Mouse (Mus musculus) spleen, adult 2 months (tissue): ENCODE measurements at regions not wholly inside any gene's neighbourhood (a gene's known extent, or its start where the extent isn't known, plus 50 kb on each side); places are given as distances from the start of the nearest gene placed in this dataset.

Source experiments
- DNase-seq, 2 experiments: peaks; one replicate each; pipeline versions ENCODE4 v3.0.0 to v3.0.0-alpha.2; 2012 to 2021; ENCODE audit warnings: low spot score in 2 of 2, low read depth in 1 of 2
- H3K27ac ChIP-seq: fragments of 200-500 bp; 2 replicates; pipeline ENCODE4 v1.5.1; 2012; ENCODE audit warnings: low read length, inconsistent platforms; ENCODE audit not compliant: insufficient read depth
- H3K27me3 ChIP-seq: fragments of 200-500 bp; 2 replicates; pipeline ENCODE4 v1.6.1; 2012; ENCODE audit warnings: mild to moderate bottlenecking, moderate library complexity, low read length, inconsistent platforms; ENCODE audit not compliant: control insufficient read depth, insufficient read depth
- H3K36me3 ChIP-seq: fragments of 200-500 bp; 2 replicates; pipeline ENCODE4 v1.6.1; 2012; ENCODE audit warnings: mild to moderate bottlenecking, low read length, inconsistent platforms; ENCODE audit not compliant: control insufficient read depth, insufficient read depth
- H3K4me1 ChIP-seq: fragments of 200-500 bp; 2 replicates; pipeline ENCODE4 v1.6.1; 2011; ENCODE audit warnings: inconsistent platforms; ENCODE audit not compliant: control insufficient read depth, insufficient read depth, insufficient read length
- H3K4me3 ChIP-seq: fragments of 200-500 bp; 2 replicates; pipeline ENCODE4 v1.5.1; 2011; ENCODE audit warnings: mild to moderate bottlenecking, inconsistent platforms; ENCODE audit not compliant: insufficient read depth, insufficient read length; ENCODE audit errors: extremely low read depth
- CTCF ChIP-seq: fragments of 200-500 bp; IDR thresholded peaks from 2 replicates; pipeline ENCODE4 v1.5.1; 2011; ENCODE audit warnings: mild to moderate bottlenecking, inconsistent platforms; ENCODE audit not compliant: insufficient read depth, insufficient read length, insufficient replicate concordance; ENCODE audit errors: extremely low read depth
- POLR2A ChIP-seq: fragments of 200-500 bp; IDR thresholded peaks from 2 replicates; pipeline ENCODE4 v1.6.1; 2011; ENCODE audit warnings: low read depth, low read length, inconsistent platforms
- WGBS: fragments of 180-500 bp; shearing (Covaris S2); methylation state at CpG from one replicate; pipeline ENCODE4 v1.1.7; 2018; 5-methylcytosine and 5-hydroxymethylcytosine counted together

DNA sequence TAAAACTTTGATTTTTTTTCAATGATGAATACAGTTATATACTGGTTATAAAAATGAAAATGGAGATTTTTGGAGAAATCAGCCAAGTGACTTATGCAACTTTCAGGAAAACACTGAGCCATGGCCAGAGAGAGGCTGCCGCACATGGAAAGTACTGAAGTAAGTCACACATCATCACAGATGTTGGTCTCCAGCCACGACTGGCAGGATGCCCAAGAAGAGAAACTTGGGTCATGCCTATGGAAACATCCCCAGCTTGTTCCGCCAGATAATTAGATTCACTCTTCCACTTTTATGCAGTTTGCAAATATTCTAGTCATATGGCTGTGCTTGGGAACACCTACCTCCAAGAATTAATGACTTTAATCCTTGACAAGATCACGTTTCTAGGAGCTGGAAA is 544.8 kb upstream of the Id4 start:
- DNase-seq, result no peak
- Histone ChIP-seq H3K36me3 (no peaks in the 10 kb centered on the region), H3K27me3 (no peaks in the 10 kb centered on the region), H3K27ac (no peak overlapping the region), H3K4me3 (no peak overlapping the region), H3K4me1 (no peaks in the 10 kb centered on the region)
- TF ChIP-seq CTCF (no peak), POLR2A (no peak)
- 77% methylated on average over 4 of the region's 4 CpGs for WGBS

GRCm38 (mm10) chr13:47720645-47721044 is 540.4 kb upstream of the Id4 start:
- Histone ChIP-seq H3K27ac (no peak overlapping the region), H3K4me3 (no peak overlapping the region), H3K4me1 (no peaks in the 10 kb centered on the region), H3K36me3 (no peaks in the 10 kb centered on the region), H3K27me3 (no peaks in the 10 kb centered on the region)
- no peak for DNase-seq
- TF ChIP-seq POLR2A, result no peak
- no peak for TF ChIP-seq CTCF
- WGBS, result 88% methylated on average over 2 of the region's 2 CpGs

- H3K4me3 ChIP-seq, result no peak overlapping the region
- no peak for DNase-seq
- no peak overlapping the region for H3K27ac ChIP-seq
- no peaks in the 10 kb centered on the region for H3K4me1 ChIP-seq
- TF ChIP-seq POLR2A (no peak), CTCF (no peak)
- WGBS, result 50% methylated on average over 1 of the region's 1 CpGs
- no peaks in the 10 kb centered on the region for H3K27me3 ChIP-seq
- no peaks in the 10 kb centered on the region for H3K36me3 ChIP-seq
Observed at GRCm38 (mm10) chr13:47734415-47734814, 526.6 kb upstream of the Id4 start.

DNA sequence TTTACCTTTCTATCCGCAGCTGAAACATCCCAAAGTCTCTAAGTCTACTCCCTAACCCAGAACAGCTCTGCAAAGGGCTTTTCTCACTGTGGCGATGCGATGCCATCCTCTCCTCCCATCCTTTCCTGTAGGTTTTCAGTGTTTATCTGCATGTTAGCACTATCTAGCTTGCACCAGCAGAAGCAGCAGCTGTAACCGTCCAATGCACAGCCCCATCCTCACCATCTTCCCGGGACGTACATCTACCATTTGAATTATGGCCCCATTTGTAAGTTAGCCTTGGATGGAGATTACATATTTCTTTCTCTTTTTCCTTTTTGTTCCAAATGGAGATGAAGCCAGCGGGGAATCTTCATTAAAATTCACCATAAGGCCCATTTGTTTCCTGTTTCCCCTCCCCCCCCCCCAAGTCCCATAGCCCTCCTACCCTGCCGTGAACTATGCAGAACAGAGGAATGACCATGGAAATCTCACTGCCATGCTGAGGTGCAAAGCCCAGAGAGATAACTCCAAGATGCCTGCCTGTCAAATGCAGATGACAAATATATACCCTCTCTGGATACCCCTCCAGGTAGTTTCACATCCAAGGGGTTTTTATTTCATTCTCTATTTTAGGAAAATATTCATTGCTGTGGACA is 525.5 kb upstream of the Id4 start:
- 74% methylated on average over 8 of the region's 8 CpGs for WGBS
- no peaks in the 10 kb centered on the region for H3K36me3 ChIP-seq
- no peak for TF ChIP-seq CTCF
- no peak for TF ChIP-seq POLR2A

GRCm38 (mm10) chr13:47748906-47749305 is 512.1 kb upstream of the Id4 start:
- Histone ChIP-seq H3K36me3 (no peaks in the 10 kb centered on the region), H3K27me3 (no peaks in the 10 kb centered on the region), H3K4me1 (no peaks in the 10 kb centered on the region), H3K27ac (no peak overlapping the region), H3K4me3 (no peak overlapping the region)
- no peak for TF ChIP-seq POLR2A
- TF ChIP-seq CTCF, result no peak
- DNase-seq, result no peak

More for the DNA sequence above, 525.5 kb upstream of the Id4 start:
- no peak for DNase-seq
- Histone ChIP-seq H3K27ac (no peak overlapping the region), H3K4me1 (no peaks in the 10 kb centered on the region), H3K4me3 (no peak overlapping the region), H3K27me3 (no peaks in the 10 kb centered on the region)

GRCm38 (mm10) chr13:47751033-47751432 is 510.0 kb upstream of the Id4 start:
- no peak overlapping the region for H3K4me3 ChIP-seq
- no peak overlapping the region for H3K27ac ChIP-seq
- 83% methylated on average over 2 of the region's 2 CpGs for WGBS
- TF ChIP-seq POLR2A (no peak), CTCF (no peak)
- DNase-seq, result no peak
- no peaks in the 10 kb centered on the region for H3K36me3 ChIP-seq
- H3K27me3 ChIP-seq, result no peaks in the 10 kb centered on the region
- H3K4me1 ChIP-seq, result no peaks in the 10 kb centered on the region

- no peak overlapping the region for H3K27ac ChIP-seq
- H3K4me1 ChIP-seq, result no peaks in the 10 kb centered on the region
- no peak for DNase-seq
- TF ChIP-seq CTCF (no peak), POLR2A (no peak)
- H3K27me3 ChIP-seq, result no peaks in the 10 kb centered on the region
- 78% methylated on average over 16 of the region's 16 CpGs for WGBS
- no peaks in the 10 kb centered on the region for H3K36me3 ChIP-seq
- no peak overlapping the region for H3K4me3 ChIP-seq
Observed at GRCm38 (mm10) chr13:47764802-47765597, 496.0 kb upstream of the Id4 start.
